Mouse (Mus musculus) E14TG2a.4 (cell line): ENCODE data around the gene Atrnl1.

Experiments used
- H3K27me3 ChIP-seq: 2 replicates; pipeline ENCODE4 v1.6.1; 2014; ENCODE audit warnings: low read length, control low read depth; ENCODE audit not compliant: insufficient read depth
- H3K36me3 ChIP-seq: 2 replicates; pipeline ENCODE4 v1.6.1; 2014; ENCODE audit warnings: low read length, control low read depth; ENCODE audit not compliant: insufficient read depth
- H3K4me1 ChIP-seq: replicated peaks from 2 replicates; pipeline ENCODE4 v1.6.1; 2014; ENCODE audit warnings: low read depth, low read length, control low read depth
- H3K4me3 ChIP-seq: replicated peaks from 2 replicates; pipeline ENCODE4 v1.5.1; 2014; ENCODE audit warnings: mild to moderate bottlenecking, low read length
- H3K9me3 ChIP-seq: 2 replicates; pipeline ENCODE4 v1.6.1; 2014; ENCODE audit warnings: low read length, control low read depth
- CTCF ChIP-seq: conservative IDR thresholded peaks from 2 replicates; pipeline ENCODE4 v1.5.1; 2014; ENCODE audit warnings: low read length
- NANOG ChIP-seq: IDR thresholded peaks from 2 replicates; pipeline ENCODE4 v1.6.1; 2014; ENCODE audit warnings: borderline replicate concordance, low read length, mixed read lengths
- POU5F1 ChIP-seq: IDR thresholded peaks from 2 replicates; pipeline ENCODE4 v1.6.1; 2014; ENCODE audit warnings: low read length, borderline replicate concordance

The Atrnl1 gene

DNA sequence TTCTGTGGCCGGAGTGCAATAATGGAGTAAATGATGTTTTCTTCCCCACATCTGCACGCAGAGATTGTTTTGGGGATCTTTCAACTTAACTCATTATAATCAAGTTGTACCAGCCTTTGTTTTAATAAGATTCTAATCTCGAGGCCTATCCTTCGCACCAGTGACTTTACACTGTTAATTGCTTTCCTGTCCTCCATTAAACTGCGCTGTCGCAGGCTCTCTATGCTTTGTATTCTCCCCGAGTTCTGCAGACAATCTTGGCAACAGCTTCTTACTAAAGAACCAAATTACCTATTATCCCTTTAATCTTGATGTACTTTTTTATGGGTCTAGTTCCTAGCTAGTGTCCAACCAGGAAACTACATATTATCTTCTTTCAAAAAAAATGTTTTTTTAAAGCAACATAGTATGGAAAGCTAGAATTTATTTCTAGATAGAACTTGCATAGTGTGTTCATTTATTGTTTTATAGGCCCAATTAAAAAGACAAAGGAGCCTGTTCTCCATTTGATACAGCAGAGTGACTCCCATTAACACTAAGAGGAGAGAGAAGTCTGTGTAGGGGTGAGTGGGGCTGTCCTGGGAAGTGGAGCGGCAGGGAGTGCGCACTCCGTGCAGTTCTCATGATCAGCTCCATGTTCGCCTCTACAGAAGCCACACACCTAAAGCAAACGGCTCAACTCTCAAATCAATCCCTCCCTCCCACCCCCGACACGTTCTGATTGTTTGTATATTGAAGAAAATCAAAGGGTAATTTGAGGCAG lies 484.1 kb downstream of the Atrnl1 start:
- TF ChIP-seq NANOG (no peak), CTCF (no peak), POU5F1 (no peak)
- H3K4me1 ChIP-seq = no peaks in the 10 kb centered on the region
- no peaks in the 10 kb centered on the region for H3K27me3 ChIP-seq
- H3K9me3 ChIP-seq = no peaks in the 10 kb centered on the region
- no peaks in the 10 kb centered on the region for H3K36me3 ChIP-seq
- no peak overlapping the region for H3K4me3 ChIP-seq

DNA sequence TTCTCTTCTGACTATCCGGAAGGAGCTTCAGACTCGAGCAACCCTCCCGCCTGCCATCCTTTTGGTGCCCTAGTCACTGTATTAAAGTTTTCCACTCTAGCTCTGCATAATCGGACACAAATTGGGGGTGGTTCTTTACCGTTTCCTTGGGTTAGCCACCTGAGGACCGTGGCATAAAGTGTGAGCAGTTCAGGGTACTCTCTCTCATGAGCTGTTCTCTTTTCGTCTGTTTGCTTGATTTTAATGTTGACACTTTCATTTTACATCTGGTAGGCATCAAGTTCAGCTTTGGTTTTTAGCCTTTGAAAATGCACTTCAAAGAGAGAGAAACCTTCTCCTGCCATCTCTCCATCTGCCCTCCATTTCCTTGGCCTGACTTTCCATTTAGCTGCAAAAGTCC lies 484.9 kb downstream of the Atrnl1 start:
- no peaks in the 10 kb centered on the region for H3K9me3 ChIP-seq
- TF ChIP-seq CTCF (no peak), POU5F1 (no peak), NANOG (no peak)
- H3K27me3 ChIP-seq = no peaks in the 10 kb centered on the region
- no peak overlapping the region for H3K4me3 ChIP-seq
- no peaks in the 10 kb centered on the region for H3K4me1 ChIP-seq
- H3K36me3 ChIP-seq = no peaks in the 10 kb centered on the region

DNA sequence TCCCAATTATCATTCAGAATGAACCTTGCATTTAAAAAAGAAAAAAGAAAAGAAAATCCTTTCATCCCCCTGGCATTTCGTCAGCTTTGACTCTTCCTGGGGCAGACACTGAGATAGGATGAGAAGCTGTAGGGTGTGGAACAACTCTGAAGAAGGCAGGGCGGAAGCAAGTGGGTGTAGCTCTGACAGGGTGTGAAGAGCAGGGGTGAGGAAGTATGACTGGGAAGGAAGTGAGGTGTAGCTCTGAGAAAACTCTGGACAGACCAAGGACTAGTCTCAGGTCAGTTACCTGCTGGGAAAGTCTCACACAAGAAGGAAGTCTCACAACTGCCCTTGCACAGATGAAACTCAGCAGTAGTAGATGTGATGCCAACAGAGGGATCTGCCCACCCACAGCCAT lies 486.4 kb downstream of the Atrnl1 start:
- no peak for TF ChIP-seq POU5F1
- TF ChIP-seq NANOG = no peak
- no peak for TF ChIP-seq CTCF
- Histone ChIP-seq H3K36me3 (no peaks in the 10 kb centered on the region), H3K9me3 (no peaks in the 10 kb centered on the region), H3K4me1 (peaks cover 7% of the 10 kb centered on the region), H3K27me3 (no peaks in the 10 kb centered on the region), H3K4me3 (no peak overlapping the region)

DNA sequence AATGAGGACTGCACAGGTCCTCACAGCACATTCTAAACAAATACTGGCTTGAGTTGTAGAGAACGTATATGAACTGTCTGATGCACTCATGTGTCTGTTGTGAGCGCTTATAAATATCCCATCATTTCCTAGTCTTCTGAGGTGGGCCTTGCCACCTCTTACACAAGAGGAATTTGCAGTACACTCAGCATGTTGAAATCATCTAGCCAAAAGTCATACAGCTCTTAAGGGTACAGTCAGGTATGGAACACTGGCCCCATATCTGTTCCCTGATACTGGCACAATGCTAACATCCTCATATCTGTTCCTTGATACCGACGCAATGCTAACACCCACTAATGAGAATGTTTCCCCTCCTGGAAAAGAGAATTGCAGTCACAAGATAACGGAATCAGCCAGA lies 488.7 kb downstream of the Atrnl1 start:
- Histone ChIP-seq H3K4me3 (no peak overlapping the region), H3K27me3 (peaks cover 6% of the 10 kb centered on the region), H3K4me1 (peaks cover 9% of the 10 kb centered on the region), H3K36me3 (no peaks in the 10 kb centered on the region), H3K9me3 (no peaks in the 10 kb centered on the region)
- no peak for TF ChIP-seq NANOG
- no peak for TF ChIP-seq POU5F1
- no peak for TF ChIP-seq CTCF

- Histone ChIP-seq H3K36me3 (no peaks in the 10 kb centered on the region), H3K4me3 (no peak overlapping the region), H3K27me3 (peaks cover 6% of the 10 kb centered on the region), H3K9me3 (no peaks in the 10 kb centered on the region), H3K4me1 (peaks cover 9% of the 10 kb centered on the region)
- no peak for TF ChIP-seq NANOG
- TF ChIP-seq POU5F1 = no peak
Measured at GRCm38 (mm10) chr19:58100381-58100780, 489.5 kb downstream of the Atrnl1 start.

DNA sequence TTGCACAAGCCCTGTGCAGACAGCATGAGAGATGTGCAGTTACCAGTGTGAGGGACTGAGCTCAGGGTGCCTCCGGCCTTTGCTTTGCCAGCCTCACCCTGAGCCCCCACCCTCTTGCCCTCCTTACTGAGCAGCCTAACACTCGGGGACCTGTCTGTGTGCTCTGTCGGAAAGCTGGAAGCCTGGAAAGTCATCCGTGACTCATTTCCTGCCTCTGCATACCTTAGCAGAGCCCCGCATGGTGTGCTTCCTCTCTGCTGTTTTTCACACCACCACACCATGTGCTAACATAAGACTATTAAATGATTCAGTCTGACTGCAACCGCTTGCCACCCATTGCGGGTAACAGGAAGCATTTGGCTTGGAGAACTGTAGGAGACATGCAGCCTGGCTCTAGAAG lies 493.7 kb downstream of the Atrnl1 start:
- peaks cover 6% of the 10 kb centered on the region for H3K27me3 ChIP-seq
- peaks cover 9% of the 10 kb centered on the region for H3K4me1 ChIP-seq
- no peaks in the 10 kb centered on the region for H3K36me3 ChIP-seq
- no peak overlapping the region for H3K4me3 ChIP-seq
- TF ChIP-seq NANOG = no peak
- no peak for TF ChIP-seq POU5F1
- no peak for TF ChIP-seq CTCF
- H3K9me3 ChIP-seq = no peaks in the 10 kb centered on the region

DNA sequence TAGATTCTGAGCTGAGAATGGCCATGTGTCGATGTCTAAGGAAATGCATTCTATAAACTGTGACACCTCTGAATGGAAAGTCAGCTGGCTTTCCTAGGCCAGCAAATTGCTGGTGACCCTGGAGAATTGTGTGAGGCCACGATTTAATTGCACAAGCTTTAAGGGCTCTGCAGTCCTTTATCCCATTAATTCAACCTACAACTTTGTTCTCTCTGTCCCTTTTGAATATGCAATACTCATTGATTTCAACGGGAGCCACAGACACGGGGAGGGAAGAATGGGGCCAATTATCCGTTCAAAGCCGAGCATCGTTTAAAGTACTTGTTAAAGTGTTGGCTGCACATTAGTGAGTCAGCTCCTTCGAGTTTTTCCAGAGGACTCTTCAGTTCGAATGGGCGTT lies 496.8 kb downstream of the Atrnl1 start:
- Histone ChIP-seq H3K27me3 (peaks cover 6% of the 10 kb centered on the region), H3K9me3 (no peaks in the 10 kb centered on the region), H3K4me1 (peaks cover 12% of the 10 kb centered on the region), H3K36me3 (no peaks in the 10 kb centered on the region), H3K4me3 (no peak overlapping the region)
- TF ChIP-seq CTCF = no peak
- TF ChIP-seq POU5F1 = no peak
- TF ChIP-seq NANOG = no peak

DNA sequence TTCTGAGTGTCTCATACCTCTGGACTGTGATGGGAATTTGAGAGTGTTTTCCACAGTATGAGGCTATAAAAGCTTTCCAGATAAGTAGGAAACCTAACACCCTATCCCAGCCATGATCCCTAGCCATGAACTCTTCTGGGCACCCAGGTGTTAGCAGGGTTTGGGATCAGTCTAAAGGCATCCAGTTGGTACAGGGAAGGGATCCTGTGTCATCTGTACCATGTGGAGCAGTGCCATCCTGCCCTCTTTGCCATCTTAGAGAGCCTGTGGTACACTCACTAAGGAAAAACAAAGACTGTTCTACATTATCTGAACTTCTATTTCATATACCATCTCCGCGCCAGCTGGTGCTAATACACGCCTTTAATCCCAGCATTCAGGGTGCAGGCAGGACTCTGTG lies 499.7 kb downstream of the Atrnl1 start:
- no peaks in the 10 kb centered on the region for H3K36me3 ChIP-seq
- peaks cover 15% of the 10 kb centered on the region for H3K4me1 ChIP-seq
- H3K9me3 ChIP-seq = no peaks in the 10 kb centered on the region
- no peak overlapping the region for H3K4me3 ChIP-seq
- H3K27me3 ChIP-seq = no peaks in the 10 kb centered on the region
- TF ChIP-seq CTCF = no peak
- TF ChIP-seq POU5F1 = no peak
- TF ChIP-seq NANOG = no peak

GRCm38 (mm10) chr19:58111291-58111690 lies 500.5 kb downstream of the Atrnl1 start:
- Histone ChIP-seq H3K4me1 (peaks cover 15% of the 10 kb centered on the region), H3K9me3 (no peaks in the 10 kb centered on the region), H3K27me3 (no peaks in the 10 kb centered on the region), H3K4me3 (no peak overlapping the region), H3K36me3 (no peaks in the 10 kb centered on the region)
- TF ChIP-seq POU5F1 (no peak), CTCF (no peak), NANOG (no peak)
